Mouse (Mus musculus) right cerebral cortex, postnatal 10 days (tissue): ENCODE data around the gene Sf3b5.
A peak's percentile ranks its signal among the peaks of the same experiment; 100 is the strongest.

Source experiments
- DNase-seq, 2 experiments: peaks; one replicate each; pipeline ENCODE4 v3.0.0; 2021; ENCODE audit warnings: low spot score in 2 of 2

Sf3b5 gene

GRCm38 (mm10) chr10:13005043-13005442 lies at the start of gene Sf3b5:
TSS of gene Sf3b5 (plus strand) at chr10:13005343.
- no peak for DNase-seq

GRCm38 (mm10) chr10:12955831-12956230 lies 49.3 kb upstream of the Sf3b5 start:
- no peak for DNase-seq

DNA sequence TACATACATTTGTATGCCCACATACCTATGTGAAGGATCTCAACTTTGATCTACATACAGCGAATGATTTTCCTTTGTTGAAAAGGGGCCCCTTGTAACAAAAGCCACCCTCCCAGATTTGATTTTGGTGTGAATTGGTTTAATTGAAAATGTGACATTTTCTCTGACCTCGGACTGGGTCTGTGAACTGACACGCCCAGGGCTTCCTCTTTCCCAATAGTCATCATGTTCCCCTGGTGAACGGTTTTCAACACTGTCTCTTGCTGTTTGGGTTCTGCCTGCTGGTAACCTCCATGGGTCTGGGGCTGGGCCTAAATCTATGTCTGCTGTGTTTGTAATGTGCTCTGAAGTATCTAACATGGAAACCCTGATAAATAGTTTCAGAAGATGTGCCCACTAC lies 47.9 kb upstream of the Sf3b5 start:
- DNase-seq, result no peak

DNA sequence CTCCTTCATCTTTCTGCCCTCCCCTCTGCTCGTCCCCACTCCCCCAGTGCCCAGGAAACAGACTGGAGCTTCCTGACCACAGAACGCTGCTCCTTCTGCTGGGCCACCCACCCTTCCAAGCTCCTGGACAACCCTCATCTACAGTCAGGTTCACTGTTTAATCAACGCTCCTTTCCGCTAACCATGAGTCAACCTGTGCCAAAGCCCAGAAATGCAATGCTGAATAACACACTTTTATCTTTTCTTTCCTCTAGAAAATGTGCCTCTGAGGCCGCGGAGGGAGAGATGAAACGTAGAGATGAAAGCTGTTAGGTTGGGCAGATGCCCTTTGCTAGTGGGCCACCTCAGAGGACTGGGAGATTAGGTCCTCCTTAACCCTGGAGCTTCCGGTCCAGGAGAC lies 43.6 kb upstream of the Sf3b5 start:
- no peak for DNase-seq

DNA sequence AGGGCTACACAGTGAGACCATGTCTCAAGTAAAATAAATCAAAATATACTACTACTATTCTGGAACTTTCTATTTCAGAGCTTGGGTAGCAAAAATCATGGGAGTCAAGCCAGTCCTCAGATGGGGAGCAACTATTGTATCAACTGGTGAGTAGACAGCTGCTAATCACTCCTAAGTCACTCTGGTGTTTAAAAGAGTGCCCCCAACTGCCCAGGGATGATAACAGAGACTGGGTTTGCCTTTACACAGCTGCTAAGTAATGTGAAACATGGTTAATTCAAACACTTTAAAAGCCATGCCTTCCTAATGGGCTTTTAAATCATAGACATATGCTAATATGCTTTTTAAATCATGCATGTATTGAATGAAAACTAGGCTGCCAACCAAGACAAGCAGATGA lies 42.9 kb upstream of the Sf3b5 start:
- no peak for DNase-seq

- no peak for DNase-seq
These were observed 41.6 kb upstream of the Sf3b5 start for GRCm38 (mm10) chr10:12963362-12964147.

DNA sequence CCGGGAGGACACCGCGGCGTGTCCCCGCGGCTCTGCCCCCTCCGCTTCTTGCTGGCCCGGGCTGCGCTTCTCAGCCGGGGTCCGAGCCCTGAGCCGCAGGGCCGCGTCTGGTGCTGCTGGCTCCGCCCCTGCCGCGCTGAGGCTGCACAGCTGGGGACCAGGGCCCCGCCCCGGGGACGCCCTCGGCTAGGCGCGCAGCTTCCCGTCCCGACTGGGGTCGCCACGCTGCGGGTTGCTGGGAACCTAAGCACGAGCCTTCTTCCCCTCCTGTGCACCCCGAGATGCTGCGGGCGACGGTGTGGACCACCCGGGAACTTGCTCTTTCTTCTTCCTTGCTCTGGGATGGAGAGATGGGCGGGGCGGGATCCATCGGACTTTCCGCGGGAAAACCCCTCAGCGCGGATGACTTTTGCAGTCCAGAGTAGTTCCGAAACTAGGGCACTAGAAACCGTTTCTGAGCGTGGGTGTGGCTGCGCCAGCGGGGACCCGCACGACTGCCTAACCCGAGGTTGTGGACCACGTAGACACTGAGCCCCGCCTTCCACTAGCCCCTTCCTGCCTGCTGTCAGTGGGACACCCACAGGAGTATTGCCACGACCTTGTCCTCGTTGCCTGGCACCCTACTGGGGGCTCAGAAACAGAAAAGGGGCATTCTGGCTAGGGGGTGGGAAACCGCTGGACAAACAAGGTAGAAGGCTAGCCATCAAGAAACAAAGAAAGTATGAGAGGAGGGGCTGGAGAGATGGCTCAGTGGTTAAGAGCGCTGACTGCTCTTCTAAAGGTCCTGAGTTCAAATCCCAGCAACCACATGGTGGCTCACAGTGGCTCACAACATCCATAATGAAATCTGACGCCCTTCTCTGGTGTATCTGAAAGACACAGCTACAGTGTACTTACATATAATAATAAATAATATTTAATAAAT lies 40.7 kb upstream of the Sf3b5 start, which contains the start of gene Stx11:
Gene Stx11, minus strand, starts transcription at position 148 of the 925 bp plus-strand sequence.
- peak; percentile 26 to 35 for DNase-seq

- DNase-seq, result no peak
These were observed 39.4 kb upstream of the Sf3b5 start for GRCm38 (mm10) chr10:12965669-12966180.

- no peak for DNase-seq
These were observed 30.6 kb upstream of the Sf3b5 start for GRCm38 (mm10) chr10:12974572-12974971.

DNA sequence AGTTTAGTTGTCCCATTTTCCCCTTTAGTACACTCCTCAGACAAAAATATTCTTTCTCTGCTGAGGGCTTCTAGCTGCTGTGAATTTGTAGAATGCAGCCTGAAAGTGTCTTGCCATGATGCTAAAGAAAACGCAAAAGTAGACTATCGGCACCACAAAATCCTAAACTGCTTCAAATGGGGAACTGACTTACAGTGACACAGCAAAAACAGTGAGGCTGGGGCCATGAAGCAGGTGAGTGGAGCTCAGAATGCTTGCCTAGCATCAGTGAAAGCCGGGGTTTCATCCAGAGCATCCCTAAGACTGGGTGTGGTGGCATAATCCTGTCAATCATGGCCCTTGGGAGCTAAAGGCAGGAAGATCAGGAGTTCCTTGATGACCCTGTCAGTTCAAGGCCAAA lies 29.7 kb upstream of the Sf3b5 start:
- no peak for DNase-seq

DNA sequence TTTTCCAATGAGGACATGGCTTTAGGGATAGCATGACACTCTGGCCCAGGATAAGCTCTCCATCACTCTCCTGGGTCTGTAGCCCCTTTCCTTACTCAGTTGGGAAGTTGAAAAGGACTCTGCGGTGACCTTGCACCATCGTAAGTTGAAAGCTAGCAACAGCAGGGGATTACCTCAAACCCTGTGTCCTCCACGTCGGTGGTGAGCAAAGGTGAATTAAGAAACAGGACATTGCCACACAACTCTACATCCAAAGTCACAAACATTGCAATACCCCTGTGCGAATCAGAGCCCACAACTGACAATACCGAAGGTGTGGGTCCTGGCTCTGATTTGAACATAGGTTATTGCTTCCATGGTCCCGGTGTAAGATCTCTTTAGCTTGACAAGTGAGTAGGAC lies 29.2 kb upstream of the Sf3b5 start:
- no peak for DNase-seq

- no peak for DNase-seq
These were observed 28.6 kb upstream of the Sf3b5 start for GRCm38 (mm10) chr10:12976552-12976951.

- no peak for DNase-seq
These were observed 27.3 kb upstream of the Sf3b5 start for GRCm38 (mm10) chr10:12977787-12978212.

DNA sequence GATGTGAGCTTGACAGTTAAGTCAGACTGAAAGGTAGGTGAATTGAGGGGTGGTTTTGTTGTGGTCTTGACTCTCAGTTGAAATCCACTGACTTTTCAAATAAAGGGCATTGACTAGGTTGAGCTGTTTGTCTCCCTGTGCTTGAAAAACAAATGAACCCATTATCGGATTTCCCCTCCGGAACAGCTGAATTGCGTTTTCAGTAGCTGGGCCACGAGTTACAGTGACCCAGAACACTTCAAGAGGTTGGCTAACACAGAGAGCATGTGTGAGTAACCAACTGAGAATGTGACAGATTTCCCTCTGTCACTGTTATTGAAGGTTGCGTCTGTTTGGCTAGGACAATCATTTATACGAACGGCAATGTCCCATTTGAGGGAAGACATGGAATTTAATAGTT lies 24.1 kb upstream of the Sf3b5 start:
- no peak for DNase-seq

GRCm38 (mm10) chr10:12983516-12983915 lies 21.6 kb upstream of the Sf3b5 start:
- DNase-seq, result no peak

GRCm38 (mm10) chr10:12985028-12985427 lies 20.1 kb upstream of the Sf3b5 start:
- no peak for DNase-seq

GRCm38 (mm10) chr10:12986485-12986884 lies 18.7 kb upstream of the Sf3b5 start:
- no peak for DNase-seq

DNA sequence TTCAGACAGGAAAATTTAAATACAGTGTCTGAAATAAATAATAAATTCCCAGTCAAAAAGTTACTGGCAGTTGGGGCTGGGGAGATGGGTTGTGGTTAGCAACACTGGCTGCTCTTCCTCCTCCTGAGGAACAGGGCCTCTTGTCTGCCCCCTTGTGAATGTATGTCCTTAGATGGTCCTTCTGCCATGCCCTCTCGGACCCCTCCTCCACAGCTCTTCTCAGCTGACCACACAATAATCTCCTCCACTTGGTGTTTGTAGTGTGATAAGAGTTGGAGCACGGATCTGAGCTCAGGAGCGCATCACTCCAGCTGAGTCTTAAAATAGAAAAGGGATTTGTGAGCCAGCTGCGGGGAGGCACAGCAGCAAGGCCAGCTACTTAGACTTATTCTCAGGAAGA lies 18.2 kb upstream of the Sf3b5 start:
- no peak for DNase-seq

DNA sequence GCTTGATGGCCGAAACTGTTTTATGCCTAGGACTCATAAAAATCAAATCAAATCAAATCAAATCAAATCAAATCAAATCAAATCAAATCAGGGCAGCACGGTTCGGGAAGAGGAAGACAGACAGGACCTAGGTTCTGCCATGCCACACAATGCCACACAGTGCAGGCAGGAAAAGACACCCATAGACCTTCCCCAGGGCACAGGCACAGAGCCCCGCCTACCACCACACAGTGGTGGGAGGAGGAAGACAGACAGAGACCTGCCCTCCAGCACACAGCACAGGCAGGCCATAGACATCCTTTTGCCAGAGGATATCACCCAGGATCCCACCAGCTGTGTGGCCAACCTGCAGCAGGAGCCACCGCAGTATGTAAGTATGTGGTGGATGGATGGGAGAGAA lies 13.2 kb upstream of the Sf3b5 start:
- no peak for DNase-seq

DNA sequence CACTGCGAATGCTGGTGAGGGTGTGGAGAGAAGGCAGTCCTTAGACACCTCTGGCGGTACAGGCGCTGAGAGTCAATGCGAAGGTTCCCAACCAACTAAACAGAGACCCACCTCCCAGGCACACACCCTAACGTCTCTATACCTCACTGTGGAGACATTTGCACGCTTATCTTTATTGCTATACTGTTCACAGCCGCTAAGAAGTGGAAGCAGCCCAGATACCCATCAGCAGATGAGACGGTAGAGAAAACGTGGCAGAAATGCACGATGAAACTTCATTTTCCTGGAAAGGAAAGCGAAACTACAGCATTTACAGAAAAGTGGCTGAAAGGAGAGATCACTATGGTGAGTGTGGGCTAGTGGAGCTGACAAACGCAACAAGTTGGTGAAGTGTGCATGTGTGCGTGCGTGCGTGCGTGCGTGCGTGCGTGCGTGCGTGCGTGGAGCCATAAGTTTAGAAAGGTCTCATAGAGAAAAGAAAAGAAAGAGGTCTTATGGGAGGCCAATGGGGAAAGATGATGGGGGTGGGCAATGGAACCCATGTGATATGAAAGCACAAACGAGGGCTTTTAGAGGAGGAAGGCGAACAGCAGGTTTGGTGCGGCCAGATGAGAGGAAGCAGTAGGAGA lies 11.6 kb upstream of the Sf3b5 start:
- DNase-seq, result no peak

DNA sequence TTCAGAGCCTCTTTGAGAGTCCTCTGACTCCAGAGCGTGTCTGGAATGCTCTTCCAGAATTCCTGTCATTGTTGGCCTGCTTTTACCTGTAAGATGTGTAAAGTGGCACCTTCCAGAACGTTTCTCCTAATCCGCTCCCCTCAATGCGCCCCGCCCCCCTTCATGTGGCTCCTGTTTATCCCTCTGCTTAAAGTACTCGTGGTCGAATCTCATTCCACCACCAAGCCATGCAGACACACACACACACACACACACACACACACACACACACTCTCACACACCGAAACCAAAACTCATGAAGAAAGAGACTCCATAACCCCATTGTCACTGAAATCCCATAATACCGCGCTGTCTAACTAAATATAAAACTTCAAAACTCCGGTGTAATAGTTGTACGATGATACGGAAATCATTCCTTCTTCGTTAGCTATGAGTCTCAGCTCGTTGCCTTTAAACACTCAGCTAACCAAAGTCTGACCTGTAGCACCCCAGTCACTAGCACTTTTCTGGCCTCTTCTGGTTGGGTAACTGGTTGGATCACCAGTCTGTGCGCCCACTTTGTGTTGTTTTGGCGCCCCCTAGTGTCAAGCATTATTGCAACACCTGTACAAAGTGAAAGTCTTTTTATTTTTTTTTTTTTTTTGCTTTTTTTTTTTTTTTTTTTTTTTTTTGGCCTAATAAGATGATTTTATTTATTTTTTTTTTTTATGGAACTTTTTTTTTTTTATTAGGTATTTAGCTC lies 8.2 kb upstream of the Sf3b5 start:
- DNase-seq, result peak; percentile 80 to 90
